Mouse (Mus musculus) layer of hippocampus, adult 11-12 months (tissue): ENCODE measurements at regions not wholly inside any gene's neighbourhood (a gene's known extent, or its start where the extent isn't known, plus 50 kb on each side); places are given as distances from the start of the nearest gene placed in this dataset.
A peak's percentile ranks its signal among the peaks of the same experiment; 100 is the strongest.

Experiments used
- DNase-seq: peaks from one replicate; pipeline ENCODE4 v3.0.0; 2022; ENCODE audit warnings: low spot score

GRCm38 (mm10) chr8:109012655-109013054 lies 481.2 kb upstream of the Pmfbp1 start:
- no peak for DNase-seq

- no peak for DNase-seq
These were observed 480.2 kb upstream of the Pmfbp1 start for GRCm38 (mm10) chr8:109013577-109013976.

- DNase-seq, result no peak
These were observed 479.1 kb upstream of the Pmfbp1 start for GRCm38 (mm10) chr8:109014746-109015145.

DNA sequence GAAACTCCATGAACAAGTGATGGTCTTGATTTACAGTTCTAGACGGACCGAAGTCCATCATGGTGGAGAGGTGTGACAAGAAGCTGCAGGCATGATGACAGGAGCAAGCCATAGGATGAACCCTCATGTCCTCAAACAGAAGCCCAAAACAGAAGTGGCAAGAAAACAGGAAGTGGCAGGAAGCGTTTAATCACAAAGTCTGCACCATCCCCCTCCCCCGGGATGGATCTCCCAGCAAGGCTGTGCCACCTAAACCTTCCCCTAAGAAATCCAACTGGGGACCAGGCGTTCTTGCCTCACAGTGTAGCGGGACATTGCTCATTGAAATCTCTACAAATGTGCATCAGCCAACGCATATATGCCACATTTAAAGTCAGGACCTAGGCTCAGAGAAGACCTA lies 474.3 kb upstream of the Pmfbp1 start:
- DNase-seq, result no peak

DNA sequence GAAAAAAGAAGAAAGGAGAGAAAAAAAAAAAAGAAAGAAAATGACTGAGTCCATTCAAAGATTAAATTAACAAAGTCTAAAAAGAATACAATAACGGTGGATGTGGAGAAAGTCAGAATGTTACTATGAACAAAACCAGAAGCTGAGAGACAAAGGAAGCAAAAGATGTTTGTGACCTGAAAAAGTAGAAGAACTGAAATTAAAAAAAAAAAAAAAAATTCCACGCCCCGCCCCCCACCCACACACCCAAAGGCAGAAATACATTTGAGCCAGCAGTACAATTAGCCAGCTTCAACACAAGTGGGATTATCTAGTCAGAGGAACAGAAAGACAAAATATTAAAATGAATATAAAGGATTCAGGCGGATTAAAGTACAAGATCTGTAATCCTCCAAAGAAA lies 473.7 kb upstream of the Pmfbp1 start:
- DNase-seq, result no peak

DNA sequence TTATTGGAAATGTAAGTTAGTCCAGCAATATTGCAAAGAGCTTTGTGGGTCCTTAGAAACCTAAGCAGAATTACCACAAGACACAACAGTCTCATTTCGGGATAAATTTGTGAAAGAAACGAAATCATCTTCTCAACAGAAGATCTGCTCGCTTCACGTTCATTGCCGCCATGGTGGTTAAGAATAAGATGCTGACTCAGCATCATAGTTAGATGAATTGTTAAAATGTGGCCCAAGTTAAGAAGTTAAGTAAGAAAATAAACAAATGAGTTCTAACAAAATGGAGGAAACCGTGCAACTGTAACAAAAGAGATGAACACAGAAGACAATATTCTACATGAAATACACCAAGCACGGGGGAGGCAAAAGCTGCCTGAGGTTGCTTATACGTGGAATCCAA lies 465.9 kb upstream of the Pmfbp1 start:
- no peak for DNase-seq

- DNase-seq, result no peak
These were observed 440.2 kb upstream of the Pmfbp1 start for GRCm38 (mm10) chr8:109053608-109054007.

GRCm38 (mm10) chr8:109059152-109059551 lies 434.7 kb upstream of the Pmfbp1 start:
- no peak for DNase-seq

DNA sequence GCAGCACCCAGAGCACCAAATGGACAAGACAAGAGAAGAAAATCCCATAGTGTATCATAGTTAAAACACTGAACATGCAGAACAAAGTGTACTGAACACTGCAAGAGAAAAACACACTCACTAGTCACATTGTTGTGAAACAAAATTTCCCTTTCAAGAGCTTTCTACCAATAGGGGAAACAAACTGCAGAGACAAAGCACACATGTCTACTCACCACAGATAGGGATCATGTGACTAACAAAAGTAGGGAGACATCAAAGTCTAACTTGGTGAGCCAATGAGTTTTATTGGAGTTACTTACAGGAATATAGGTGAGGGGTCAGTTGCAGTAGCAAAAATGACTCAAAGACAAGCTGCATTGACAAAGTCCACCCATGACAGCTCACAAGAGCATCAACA lies 431.5 kb upstream of the Pmfbp1 start:
- no peak for DNase-seq

GRCm38 (mm10) chr8:109073715-109074114 lies 420.1 kb upstream of the Pmfbp1 start:
- no peak for DNase-seq

DNA sequence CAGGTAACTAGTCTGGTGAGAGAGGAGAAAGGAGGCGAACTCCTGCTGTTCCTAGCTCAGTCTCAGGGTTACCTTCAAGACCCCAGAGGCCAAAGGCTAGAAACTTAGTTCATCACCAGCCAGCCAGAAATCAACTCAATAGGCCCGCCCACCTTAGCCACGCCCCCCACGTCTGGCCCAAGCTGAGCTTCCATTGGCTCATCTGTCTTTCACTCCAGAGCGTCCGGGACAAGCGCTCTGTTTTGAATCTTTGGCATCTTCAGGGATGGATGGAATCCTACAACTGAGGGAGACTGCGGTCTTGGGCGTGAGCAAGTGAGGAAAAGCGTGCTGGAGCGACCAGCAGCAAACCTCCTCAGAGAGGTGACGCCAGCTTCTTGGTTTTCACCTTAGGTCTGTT lies 418.8 kb upstream of the Pmfbp1 start:
- no peak for DNase-seq

DNA sequence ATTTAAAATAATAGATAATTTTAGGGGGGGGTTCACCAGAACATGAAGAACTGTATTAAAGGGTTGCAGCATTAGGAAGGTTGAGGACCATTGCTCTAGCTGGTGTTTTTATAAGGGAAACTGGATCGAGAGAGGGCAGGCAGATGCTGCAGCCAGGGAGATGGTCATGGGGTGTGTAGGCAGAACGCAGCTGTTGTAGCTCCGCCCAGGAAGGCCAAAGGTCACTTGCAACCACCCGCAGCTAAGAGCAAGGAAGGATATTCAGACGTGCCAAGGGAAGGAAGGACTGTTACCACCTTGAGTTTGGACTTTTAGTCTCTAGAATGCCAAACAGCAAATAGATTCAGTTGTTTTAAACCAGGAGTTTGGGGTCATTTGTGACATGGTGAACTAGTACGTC lies 414.6 kb upstream of the Pmfbp1 start:
- DNase-seq, result no peak

GRCm38 (mm10) chr8:109081295-109081694 lies 412.5 kb upstream of the Pmfbp1 start:
- DNase-seq, result no peak

DNA sequence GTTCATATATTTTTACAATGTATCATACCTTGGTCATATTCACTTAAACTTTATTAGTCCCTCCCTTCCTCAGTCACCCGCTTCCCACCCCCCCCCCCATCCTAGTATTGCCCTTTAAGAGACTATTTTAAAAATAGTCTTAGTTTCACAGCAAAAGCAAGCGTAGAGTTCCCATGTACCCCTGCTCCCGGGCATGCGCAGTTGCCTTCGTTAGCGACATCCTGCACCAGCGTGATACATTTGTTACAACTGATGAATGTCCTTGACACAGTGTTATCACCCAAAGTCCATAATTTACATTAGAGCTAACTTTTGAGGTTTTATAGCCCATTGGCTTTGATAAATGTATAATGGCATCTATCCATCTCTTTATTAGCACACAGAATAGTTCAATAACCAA lies 408.7 kb upstream of the Pmfbp1 start:
- DNase-seq, result no peak

DNA sequence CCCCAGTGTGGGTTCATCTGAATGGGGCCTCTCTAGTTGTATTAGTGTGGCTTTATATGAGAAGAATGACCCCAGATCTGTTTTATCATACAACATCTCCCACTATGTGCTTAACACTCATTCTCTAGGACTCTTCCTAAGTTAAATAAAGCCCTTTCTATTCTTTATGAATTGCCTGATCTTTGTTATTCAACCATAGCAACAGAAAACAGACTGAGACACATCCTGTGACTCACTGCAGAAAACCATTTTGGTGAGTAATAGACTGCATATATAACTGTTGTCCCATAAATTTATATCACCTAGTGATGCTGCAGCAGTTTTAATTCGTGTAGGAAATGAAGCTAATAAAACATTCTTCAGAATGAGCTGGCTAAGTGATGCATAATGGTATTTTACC lies 406.0 kb upstream of the Pmfbp1 start:
- DNase-seq, result no peak

DNA sequence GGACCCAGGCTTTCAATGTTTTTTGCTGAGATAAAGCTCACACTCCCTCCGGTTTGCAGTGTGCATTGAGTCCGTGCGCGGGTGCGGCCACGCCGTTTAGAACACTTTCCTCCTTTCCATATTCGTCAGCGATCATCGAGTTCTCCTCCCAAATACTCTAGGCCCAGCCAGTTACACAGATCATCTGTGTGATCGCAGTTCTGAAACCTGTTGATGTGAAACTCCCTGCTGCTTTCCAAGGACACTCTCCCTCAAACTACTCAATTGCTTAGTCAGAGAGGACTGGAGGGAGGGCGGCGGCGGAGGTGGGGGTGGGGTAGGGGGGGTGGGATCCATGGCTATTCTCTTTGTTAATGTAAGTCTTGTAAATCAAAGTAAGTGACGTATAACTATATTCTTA lies 394.2 kb upstream of the Pmfbp1 start:
- DNase-seq, result no peak

- DNase-seq, result peak; percentile 35
These were observed 392.4 kb upstream of the Pmfbp1 start for GRCm38 (mm10) chr8:109101416-109101815.

DNA sequence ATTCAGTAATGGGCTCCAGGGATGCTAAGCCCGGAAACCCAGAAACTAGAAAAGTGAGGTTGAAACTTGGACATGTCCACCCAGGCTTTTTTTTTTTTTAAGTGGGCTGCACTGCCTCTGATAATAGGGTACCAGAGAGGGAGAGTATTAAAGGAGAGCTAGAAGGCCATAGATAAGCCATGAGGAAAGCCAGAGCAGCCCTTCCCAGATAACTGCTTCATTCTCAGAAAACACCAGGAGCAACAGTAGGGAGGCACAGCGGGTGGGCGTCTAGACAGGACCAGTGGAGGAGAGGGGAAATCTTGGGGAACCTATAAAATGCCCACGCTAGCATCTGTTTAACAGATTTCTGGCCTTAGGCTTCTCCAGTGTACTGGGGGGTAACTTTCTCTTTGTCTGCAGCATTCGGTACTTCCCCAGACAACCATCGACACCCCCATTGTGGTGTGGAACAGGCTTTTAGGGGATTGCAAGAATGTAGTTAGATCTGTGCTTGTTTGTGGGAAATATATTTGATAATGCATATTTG lies 389.0 kb upstream of the Pmfbp1 start:
- no peak for DNase-seq

DNA sequence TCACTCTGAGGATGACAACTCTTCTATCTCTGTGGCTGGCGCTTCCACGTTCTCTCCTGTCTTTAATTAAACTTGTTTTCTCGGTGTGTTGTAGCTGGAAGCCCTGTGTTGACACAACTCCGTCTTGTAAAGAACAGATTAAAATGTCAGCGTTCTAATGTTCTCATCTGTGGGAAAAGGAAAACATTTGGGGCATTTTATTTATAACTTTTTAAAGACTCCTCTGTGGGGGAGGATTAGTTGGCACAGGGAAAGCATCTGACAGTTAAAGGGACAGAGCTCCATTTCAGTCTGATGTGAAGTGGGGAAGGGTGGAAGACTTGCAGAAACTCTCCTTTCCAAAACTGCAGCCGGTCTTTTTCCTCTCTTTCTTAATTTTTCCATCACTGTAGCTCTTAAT lies 388.1 kb upstream of the Pmfbp1 start:
- peak; percentile 15 for DNase-seq

DNA sequence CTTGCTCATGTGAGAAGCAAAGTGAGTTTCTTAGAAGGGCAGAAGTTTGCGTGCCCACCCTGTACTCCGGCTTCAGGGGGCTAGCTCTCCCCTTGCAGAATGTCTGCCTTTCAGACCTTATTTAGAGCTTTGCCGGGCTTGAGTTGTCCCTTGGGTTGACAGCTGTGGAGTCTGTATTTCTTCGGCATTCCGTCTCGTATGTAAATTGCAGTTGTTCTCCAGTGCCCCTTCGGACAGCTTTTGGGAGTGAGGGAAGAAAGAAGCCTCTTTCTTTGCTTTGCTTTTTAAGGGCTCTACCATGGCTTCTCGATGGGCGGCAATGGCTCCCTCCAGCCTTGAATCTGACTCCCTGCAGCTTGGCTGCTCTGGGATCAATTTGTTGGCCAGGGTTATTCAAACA lies 386.9 kb upstream of the Pmfbp1 start:
- no peak for DNase-seq

- DNase-seq, result no peak
These were observed 386.1 kb upstream of the Pmfbp1 start for GRCm38 (mm10) chr8:109107762-109108161.

DNA sequence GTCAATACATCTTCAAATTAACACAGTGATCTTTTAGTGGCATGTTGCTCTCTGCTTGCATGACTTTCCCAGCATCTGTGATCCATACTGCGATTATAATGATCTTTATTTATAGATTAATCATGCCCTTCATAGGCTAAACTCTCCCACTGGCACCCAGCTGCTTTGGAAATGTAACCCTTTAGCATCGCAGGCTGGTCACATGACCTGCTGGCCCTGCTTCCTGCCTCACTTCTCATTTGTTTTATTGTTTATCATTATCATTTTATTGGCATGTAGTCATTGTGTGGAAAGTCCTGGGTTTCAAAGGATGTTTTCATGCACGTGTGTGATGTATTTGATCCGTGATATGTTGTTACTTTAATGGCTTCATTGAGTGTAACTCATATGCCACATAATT lies 384.4 kb upstream of the Pmfbp1 start:
- no peak for DNase-seq

GRCm38 (mm10) chr8:109121776-109122175 lies 372.1 kb upstream of the Pmfbp1 start:
- DNase-seq, result no peak

- DNase-seq, result no peak
These were observed 351.2 kb upstream of the Pmfbp1 start for GRCm38 (mm10) chr8:109142495-109143158.
